Mouse (Mus musculus) forebrain, embryonic 13.5 days (tissue): Measurements from ENCODE around the gene Cyp26a1. TPM values are rescaled to one million over a fixed set of nuclear protein-coding genes. Genes with fewer than 3 reads are reported as not detected.

Experiments used
- polyA plus RNA-seq: library from polyadenylated mRNA; unstranded; fragments of >200 nt; fragmentation: Nextera tagmentation; extraction: Ambion mirVana; gene quantifications from 2 replicates; pipeline ENCODE4 v1.2.1, GENCODE M21; 2015

Cyp26a1 gene
- polyA plus RNA-seq, 1 experiment from 2014 or later: 0.15 TPM

Other genes starting within 250 kb of the Cyp26a1 start
- 10.5 and 13.6 TPM in 2 replicates for gene Exoc6, start 147.4 kb upstream of the Cyp26a1 start, polyA plus RNA-seq
- gene Cyp26c1, start 12.2 kb upstream of the Cyp26a1 start, polyA plus RNA-seq: not detected in 2 replicates